Mouse (Mus musculus) intestine, embryonic 14.5 days (tissue): ENCODE measurements around the gene Gm10447. TPM values are rescaled to one million over a fixed set of nuclear protein-coding genes. Genes with fewer than 3 reads are reported as not detected.

Source experiments
- ATAC-seq: fragments of 200-750 bp; cut with Nextera tagmentation; replicated peaks from 2 replicates; pipeline ENCODE4 v1.8.0; 2017; ENCODE audit warnings: low read depth, moderate number of reproducible peaks, moderate TSS enrichment, moderate library complexity; ENCODE audit not compliant: low FRiP score, low TSS enrichment
- DNase-seq: peaks from one replicate; pipeline ENCODE4 v3.0.0-alpha.2; 2018; ENCODE audit warnings: low spot score
- H3K27ac ChIP-seq: fragments of 300-500 bp; sonication (generic); 2 replicates; pipeline ENCODE4 v1.5.1; 2014; ENCODE audit warnings: low read depth, mild to moderate bottlenecking, control low read depth
- H3K27me3 ChIP-seq: fragments of 300-500 bp; sonication (generic); replicated peaks from 2 replicates; pipeline ENCODE4 v1.6.1; 2014; ENCODE audit warnings: low read length, control low read depth; ENCODE audit not compliant: control insufficient read depth, insufficient read depth
- H3K36me3 ChIP-seq: fragments of 300-500 bp; sonication (generic); 2 replicates; pipeline ENCODE4 v1.6.1; 2014; ENCODE audit warnings: low read length, control low read depth; ENCODE audit not compliant: control insufficient read depth, insufficient read depth
- H3K4me1 ChIP-seq: fragments of 300-500 bp; sonication (generic); replicated peaks from 2 replicates; pipeline ENCODE4 v1.6.1; 2014; ENCODE audit warnings: low read length, control low read depth, mixed read lengths; ENCODE audit not compliant: control insufficient read depth, insufficient read depth
- H3K4me2 ChIP-seq: fragments of 300-500 bp; sonication (generic); 2 replicates; pipeline ENCODE4 v1.6.1; 2014; ENCODE audit warnings: low read length
- H3K4me3 ChIP-seq: fragments of 300-500 bp; sonication (generic); 2 replicates; pipeline ENCODE4 v1.5.1; 2014; ENCODE audit warnings: low read depth, low read length, control low read depth, mixed read lengths
- H3K9ac ChIP-seq: fragments of 300-500 bp; sonication (generic); 2 replicates; pipeline ENCODE4 v1.6.1; 2014; ENCODE audit warnings: mild to moderate bottlenecking, low read length
- H3K9me3 ChIP-seq: fragments of 300-500 bp; sonication (generic); 2 replicates; pipeline ENCODE4 v1.6.1; 2016; ENCODE audit warnings: low read length, control low read depth; ENCODE audit not compliant: control insufficient read depth
- WGBS: fragments of 180-500 bp; shearing (Covaris S2); extraction: QIAGEN DNeasy Blood & Tissue Kit; methylation state at CpG from one replicate; pipeline ENCODE4 v1.1.7; 2014; 5-methylcytosine and 5-hydroxymethylcytosine counted together
- polyA plus RNA-seq: library from polyadenylated mRNA; unstranded; fragments of >200 nt; fragmentation: Nextera tagmentation; extraction: Ambion mirVana; gene quantifications from 2 replicates; pipeline ENCODE4 v1.2.1, GENCODE M21; 2014

The Gm10447 gene
- polyA plus RNA-seq, 1 experiment from 2014 or later, result not detected

- no peak overlapping the region for H3K27ac ChIP-seq
- H3K36me3 ChIP-seq, result no peaks in the 10 kb centered on the region
- H3K4me1 ChIP-seq, result no peaks in the 10 kb centered on the region
- H3K4me3 ChIP-seq, result no peak overlapping the region
- H3K9me3 ChIP-seq, result no peaks in the 10 kb centered on the region
- ATAC-seq (no peak), DNase-seq (no peak)
- H3K9ac ChIP-seq, result no peak overlapping the region
- H3K27me3 ChIP-seq, result no peaks in the 10 kb centered on the region
- no peak overlapping the region for H3K4me2 ChIP-seq
- 41% methylated on average over 6 of the region's 6 CpGs for WGBS
These were observed 13.0 kb downstream of the Gm10447 start for GRCm38 (mm10) chr11:53443861-53444260.

GRCm38 (mm10) chr11:53441921-53442320 lies 15.0 kb downstream of the Gm10447 start:
- no peaks in the 10 kb centered on the region for H3K36me3 ChIP-seq
- no peak overlapping the region for H3K9ac ChIP-seq
- H3K9me3 ChIP-seq, result no peaks in the 10 kb centered on the region
- no peaks in the 10 kb centered on the region for H3K27me3 ChIP-seq
- no peak for DNase-seq
- no peak overlapping the region for H3K27ac ChIP-seq
- no peak overlapping the region for H3K4me2 ChIP-seq
- no peak for ATAC-seq
- WGBS, result 31% methylated on average over 12 of the region's 12 CpGs
- H3K4me3 ChIP-seq, result no peak overlapping the region
- H3K4me1 ChIP-seq, result no peaks in the 10 kb centered on the region

- Histone ChIP-seq H3K27ac (no peak overlapping the region), H3K27me3 (no peaks in the 10 kb centered on the region), H3K36me3 (no peaks in the 10 kb centered on the region), H3K9me3 (no peaks in the 10 kb centered on the region), H3K9ac (no peak overlapping the region), H3K4me3 (no peak overlapping the region), H3K4me1 (no peaks in the 10 kb centered on the region; the same call in 1 of the 2 replicates), H3K4me2 (no peak overlapping the region)
- no peak for DNase-seq
- 86% methylated on average over 6 of the region's 6 CpGs for WGBS
- no peak for ATAC-seq
These were observed 20.6 kb downstream of the Gm10447 start for GRCm38 (mm10) chr11:53436338-53436737.

- ATAC-seq, result no peak
- no peak overlapping the region for H3K9ac ChIP-seq
- H3K27ac ChIP-seq, result no peak overlapping the region
- no peaks in the 10 kb centered on the region for H3K27me3 ChIP-seq
- H3K4me1 ChIP-seq, result no peaks in the 10 kb centered on the region; the same call in 1 of the 2 replicates
- no peaks in the 10 kb centered on the region for H3K9me3 ChIP-seq
- H3K4me3 ChIP-seq, result no peak overlapping the region
- H3K4me2 ChIP-seq, result no peak overlapping the region
- no peak for DNase-seq
- 80% methylated on average over 8 of the region's 8 CpGs for WGBS
- no peaks in the 10 kb centered on the region for H3K36me3 ChIP-seq
These were observed 21.4 kb downstream of the Gm10447 start for GRCm38 (mm10) chr11:53435504-53435903.

GRCm38 (mm10) chr11:53433057-53433456 lies 23.9 kb downstream of the Gm10447 start:
- Histone ChIP-seq H3K9ac (no peak overlapping the region), H3K27me3 (no peaks in the 10 kb centered on the region), H3K4me2 (no peak overlapping the region), H3K4me1 (peaks cover 9% of the 10 kb centered on the region), H3K36me3 (peaks cover 12% of the 10 kb centered on the region), H3K27ac (no peak overlapping the region), H3K9me3 (no peaks in the 10 kb centered on the region), H3K4me3 (no peak overlapping the region)
- no peak for DNase-seq
- WGBS, result 56% methylated on average over 6 of the region's 6 CpGs
- ATAC-seq, result no peak

GRCm38 (mm10) chr11:53431347-53432056 lies 25.4 kb downstream of the Gm10447 start:
- Histone ChIP-seq H3K36me3 (peaks cover 19% of the 10 kb centered on the region), H3K4me1 (peaks cover 9% of the 10 kb centered on the region), H3K27ac (peak overlapping the region; percentile 44; the same call in 1 of the 2 replicates), H3K4me2 (peak overlapping the region; percentile 54), H3K27me3 (no peaks in the 10 kb centered on the region), H3K4me3 (peak overlapping the region; percentile 95), H3K9me3 (no peaks in the 10 kb centered on the region), H3K9ac (0 out of 2 replicates have a peak overlapping the region, but pooled peaks have one; percentile 17)
- ATAC-seq, result peak; percentile 59; the same call in 1 of the 2 replicates
- no peak for DNase-seq
- WGBS, result 11% methylated on average over 9 of the region's 9 CpGs

- Histone ChIP-seq H3K4me3 (peak within 1 kb of the TSS; percentile 95), H3K9me3 (no peaks in the 10 kb centered on the region), H3K27me3 (no peaks in the 10 kb centered on the region), H3K4me2 (peak within 1 kb of the TSS; percentile 94), H3K36me3 (peaks cover 19% of the 10 kb centered on the region), H3K4me1 (peaks cover 9% of the 10 kb centered on the region), H3K27ac (peak within 1 kb of the TSS; percentile 77), H3K9ac (peak within 1 kb of the TSS; percentile 86)
- DNase-seq (peak; percentile 96), ATAC-seq (peak; percentile 94)
- under 1% methylated on average over 44 of the region's 44 CpGs for WGBS
These were observed 26.1 kb downstream of the Gm10447 start, which contains the start of the genes Uqcrq and Gdf9 for GRCm38 (mm10) chr11:53430670-53431346. Gene Uqcrq, minus strand, starts transcription at chr11:53430831. Gene Gdf9, plus strand, starts transcription at chr11:53431023.

GRCm38 (mm10) chr11:53430300-53430669 lies 26.6 kb downstream of the Gm10447 start:
- Histone ChIP-seq H3K4me3 (peak overlapping the region; percentile 95), H3K4me2 (peak overlapping the region; percentile 94), H3K4me1 (peaks cover 9% of the 10 kb centered on the region), H3K27ac (peak overlapping the region; percentile 77), H3K36me3 (peaks cover 19% of the 10 kb centered on the region), H3K27me3 (no peaks in the 10 kb centered on the region), H3K9me3 (no peaks in the 10 kb centered on the region), H3K9ac (peak overlapping the region; percentile 86)
- under 1% methylated on average over 34 of the region's 34 CpGs for WGBS
- DNase-seq (no peak), ATAC-seq (peak; percentile 40)
